Mouse (Mus musculus): ENCODE data around the gene Cxcl5. TPM values are rescaled to one million over a fixed set of nuclear protein-coding genes. Genes with fewer than 3 reads are reported as not detected.

Gene Cxcl5
- polyA plus RNA-seq, 1 experiment: 135 TPM

- Histone ChIP-seq H3K4me1 (ENCODE audit: control insufficient read depth, insufficient read depth, low read length) (peaks cover 13% of the 10 kb centered on the region; the same call in 1 of the 2 replicates), H3K27ac (ENCODE audit: insufficient read depth, low read length) (peak overlapping the region; percentile 45), H3K4me3 (ENCODE audit: insufficient read depth, low read length) (no peak overlapping the region)
- TF ChIP-seq POLR2A (IDR thresholded peaks at IDR 0.05; ENCODE audit: low read depth, low read length): 0 out of 2 replicates have a peak, but pooled peaks have one; percentile 34
- no peak for TF ChIP-seq CTCF (IDR thresholded peaks at IDR 0.05; ENCODE audit: borderline replicate concordance, insufficient read depth, low read length)
Observed at GRCm38 (mm10) chr5:90760303-90760702, 1.1 kb downstream of the Cxcl5 start.

GRCm38 (mm10) chr5:90760844-90761243, 1.7 kb downstream of the Cxcl5 start:
- Histone ChIP-seq H3K4me1 (ENCODE audit: control insufficient read depth, insufficient read depth, low read length) (peaks cover 15% of the 10 kb centered on the region; the same call in 1 of the 2 replicates), H3K4me3 (ENCODE audit: insufficient read depth, low read length) (no peak overlapping the region), H3K27ac (ENCODE audit: insufficient read depth, low read length) (no peak overlapping the region)
- TF ChIP-seq POLR2A (IDR thresholded peaks at IDR 0.05; ENCODE audit: low read depth, low read length) (no peak), CTCF (IDR thresholded peaks at IDR 0.05; ENCODE audit: borderline replicate concordance, insufficient read depth, low read length) (no peak)

GRCm38 (mm10) chr5:90761834-90762233, 2.7 kb downstream of the Cxcl5 start:
- Histone ChIP-seq H3K27ac (ENCODE audit: insufficient read depth, low read length) (peak overlapping the region; percentile 65; the same call in 1 of the 2 replicates), H3K4me3 (ENCODE audit: insufficient read depth, low read length) (no peak overlapping the region), H3K4me1 (ENCODE audit: control insufficient read depth, insufficient read depth, low read length) (peaks cover 16% of the 10 kb centered on the region; the same call in 1 of the 2 replicates)
- TF ChIP-seq CTCF (IDR thresholded peaks at IDR 0.05; ENCODE audit: borderline replicate concordance, insufficient read depth, low read length) (no peak), POLR2A (IDR thresholded peaks at IDR 0.05; ENCODE audit: low read depth, low read length) (peak; percentile 51; the same call in 1 of the 2 replicates)

GRCm38 (mm10) chr5:90763912-90764665, 4.9 kb downstream of the Cxcl5 start:
- H3K27ac ChIP-seq (ENCODE audit: insufficient read depth, low read length): peak overlapping the region; percentile 91
- peaks cover 13% of the 10 kb centered on the region; the same call in 1 of the 2 replicates for H3K4me1 ChIP-seq (ENCODE audit: control insufficient read depth, insufficient read depth, low read length)
- TF ChIP-seq POLR2A (IDR thresholded peaks at IDR 0.05; ENCODE audit: low read depth, low read length): no peak; the same call in 1 of the 2 replicates
- TF ChIP-seq CTCF (IDR thresholded peaks at IDR 0.05; ENCODE audit: borderline replicate concordance, insufficient read depth, low read length): no peak
- H3K4me3 ChIP-seq (ENCODE audit: insufficient read depth, low read length): no peak overlapping the region

GRCm38 (mm10) chr5:90765821-90766606, 6.9 kb downstream of the Cxcl5 start:
- H3K27ac ChIP-seq (ENCODE audit: insufficient read depth, low read length): no peak overlapping the region
- TF ChIP-seq CTCF (IDR thresholded peaks at IDR 0.05; ENCODE audit: borderline replicate concordance, insufficient read depth, low read length) (no peak), POLR2A (IDR thresholded peaks at IDR 0.05; ENCODE audit: low read depth, low read length) (no peak)
- H3K4me1 ChIP-seq (ENCODE audit: control insufficient read depth, insufficient read depth, low read length): peaks cover 13% of the 10 kb centered on the region; the same call in 1 of the 2 replicates
- H3K4me3 ChIP-seq (ENCODE audit: insufficient read depth, low read length): no peak overlapping the region

GRCm38 (mm10) chr5:90768218-90768617, 9.1 kb downstream of the Cxcl5 start, which contains the start of gene Ppbp:
TSS of gene Ppbp (plus strand) at chr5:90768518.
- Histone ChIP-seq H3K4me1 (ENCODE audit: control insufficient read depth, insufficient read depth, low read length) (peaks cover 13% of the 10 kb centered on the region; the same call in 1 of the 2 replicates), H3K4me3 (ENCODE audit: insufficient read depth, low read length) (no peak within 1 kb of the TSS), H3K27ac (ENCODE audit: insufficient read depth, low read length) (no peak within 1 kb of the TSS)
- TF ChIP-seq POLR2A (IDR thresholded peaks at IDR 0.05; ENCODE audit: low read depth, low read length) (no peak), CTCF (IDR thresholded peaks at IDR 0.05; ENCODE audit: borderline replicate concordance, insufficient read depth, low read length) (no peak)

- TF ChIP-seq POLR2A (IDR thresholded peaks at IDR 0.05; ENCODE audit: low read depth, low read length) (no peak), CTCF (IDR thresholded peaks at IDR 0.05; ENCODE audit: borderline replicate concordance, insufficient read depth, low read length) (no peak)
- Histone ChIP-seq H3K27ac (ENCODE audit: insufficient read depth, low read length) (no peak overlapping the region), H3K4me1 (ENCODE audit: control insufficient read depth, insufficient read depth, low read length) (no peaks in the 10 kb centered on the region), H3K4me3 (ENCODE audit: insufficient read depth, low read length) (no peak overlapping the region)
Observed at GRCm38 (mm10) chr5:90771369-90771768, 12.2 kb downstream of the Cxcl5 start.

GRCm38 (mm10) chr5:90771880-90772653, 12.9 kb downstream of the Cxcl5 start, which contains the start of gene Pf4:
TSS of gene Pf4 (plus strand) at chr5:90772435.
- TF ChIP-seq POLR2A (IDR thresholded peaks at IDR 0.05; ENCODE audit: low read depth, low read length): no peak
- TF ChIP-seq CTCF (IDR thresholded peaks at IDR 0.05; ENCODE audit: borderline replicate concordance, insufficient read depth, low read length): no peak
- H3K4me1 ChIP-seq (ENCODE audit: control insufficient read depth, insufficient read depth, low read length): no peaks in the 10 kb centered on the region
- H3K4me3 ChIP-seq (ENCODE audit: insufficient read depth, low read length): no peak within 1 kb of the TSS
- H3K27ac ChIP-seq (ENCODE audit: insufficient read depth, low read length): no peak within 1 kb of the TSS

- Histone ChIP-seq H3K4me3 (ENCODE audit: insufficient read depth, low read length) (no peak overlapping the region), H3K27ac (ENCODE audit: insufficient read depth, low read length) (no peak overlapping the region), H3K4me1 (ENCODE audit: control insufficient read depth, insufficient read depth, low read length) (no peaks in the 10 kb centered on the region; the same call in 1 of the 2 replicates)
- TF ChIP-seq POLR2A (IDR thresholded peaks at IDR 0.05; ENCODE audit: low read depth, low read length) (no peak), CTCF (IDR thresholded peaks at IDR 0.05; ENCODE audit: borderline replicate concordance, insufficient read depth, low read length) (no peak)
Observed at GRCm38 (mm10) chr5:90775562-90775961, 16.4 kb downstream of the Cxcl5 start.

All from embryonic fibroblast, embryonic 13.5 days (primary cell).